Comparison of ENCODE assay signal across 10 mouse cellular contexts in genomic region chr9:102138671-102139070, GRCm38 (mm10).
DNase-seq lines count a peak whose midpoint lies in the region.
"Had no signal": no experiment of that assay in that cellular context is flagged by ENCODE, and none has a peak within 500 bp of the region (broad histone marks: within the 10 kb centered on the region; RNA-seq: fewer than 3 reads in every experiment).

No protein-coding gene starts in this region.

- peak; percentile 56 to 74 for DNase-seq in layer of hippocampus, adult 18-20 months (ENCODE audit: low spot score in 2 of 2)
- no peak for DNase-seq in layer of hippocampus, postnatal 25 days (ENCODE audit: extremely low spot score in 1 of 2, low spot score in 1 of 2)
- peak; percentile 25 to 32 for DNase-seq in frontal cortex, postnatal 10 days (ENCODE audit: low spot score in 2 of 2)
- peak; percentile 45 to 53 for DNase-seq in layer of hippocampus, postnatal 36 days
- peak; percentile 76 to 78 for DNase-seq in right cerebral cortex, postnatal 10 days (ENCODE audit: low spot score in 2 of 2)
- DNase-seq in adrenal gland, postnatal 4 days (ENCODE audit: low spot score in 2 of 2): no peak
- no peak for DNase-seq in adipocyte (ENCODE audit: low spot score)
- DNase-seq in adrenal gland, postnatal 14 days: no peak
- DNase-seq: adrenal gland, postnatal 36 days; kidney, postnatal 36 days had no signal

Comparison
In these comparisons a context has a peak if more than half of its experiments do, and no peak if none do; other contexts are left out.
1. DNase-seq: peak in layer of hippocampus, adult 18-20 months (2 of 2), frontal cortex, postnatal 10 days (2 of 2), layer of hippocampus, postnatal 36 days (2 of 2) and right cerebral cortex, postnatal 10 days (2 of 2); none in layer of hippocampus, postnatal 25 days (0 of 2), adrenal gland, postnatal 4 days (0 of 2), adipocyte (single experiment) and adrenal gland, postnatal 14 days (single experiment).